Mouse (Mus musculus): ENCODE measurements around the gene Cacybp. TPM values are rescaled to one million over a fixed set of nuclear protein-coding genes. Genes with fewer than 3 reads are reported as not detected.

Cacybp gene
- total and polyA plus RNA-seq, 2 experiments from 2014 or later, result 38.2 to 124 TPM

GRCm38 (mm10) chr1:160233921-160234320 is 21.2 kb upstream of the Cacybp start:
- Histone ChIP-seq H3K4me1 (ENCODE audit: control insufficient read depth, insufficient read depth) (no peaks in the 10 kb centered on the region), H3K9ac (replicated peaks; ENCODE audit: low read depth, low read length) (no peak overlapping the region), H3K4me2 (ENCODE audit: low read depth, low read length) (no peak overlapping the region), H3K27me3 (ENCODE audit: control insufficient read depth, insufficient read depth, low read length) (no peaks in the 10 kb centered on the region), H3K27ac (ENCODE audit: low read depth) (peak overlapping the region; percentile 24), H3K4me3 (ENCODE audit: low read depth, low read length) (no peak overlapping the region), H3K36me3 (replicated peaks; ENCODE audit: control insufficient read depth, insufficient read depth, low read length) (peaks cover 6% of the 10 kb centered on the region; the same call in 1 of the 2 replicates), H3K9me3 (replicated peaks; ENCODE audit: control insufficient read depth, low read length) (no peaks in the 10 kb centered on the region)
- DNase-seq (ENCODE audit: low spot score), result peak; percentile 61
- ATAC-seq (ENCODE audit: insufficient read depth, low read depth), result peak; percentile 55
- TF ChIP-seq CTCF (IDR thresholded peaks at IDR 0.05; ENCODE audit: low read depth) (no peak), EP300 (IDR thresholded peaks at IDR 0.05; ENCODE audit: low read depth) (no peak)

GRCm38 (mm10) chr1:160232113-160232512 is 19.4 kb upstream of the Cacybp start:
- DNase-seq (ENCODE audit: low spot score), result no peak
- H3K9ac ChIP-seq (replicated peaks; ENCODE audit: low read depth, low read length), result no peak overlapping the region
- no peak overlapping the region for H3K4me3 ChIP-seq (ENCODE audit: low read depth, low read length)
- WGBS, result 90% methylated on average over 3 of the region's 3 CpGs
- H3K27ac ChIP-seq (ENCODE audit: low read depth), result no peak overlapping the region
- no peaks in the 10 kb centered on the region for H3K27me3 ChIP-seq (ENCODE audit: control insufficient read depth, insufficient read depth, low read length)
- H3K9me3 ChIP-seq (replicated peaks; ENCODE audit: control insufficient read depth, low read length), result no peaks in the 10 kb centered on the region
- TF ChIP-seq CTCF (IDR thresholded peaks at IDR 0.05; ENCODE audit: low read depth), result no peak
- TF ChIP-seq EP300 (IDR thresholded peaks at IDR 0.05; ENCODE audit: low read depth), result no peak
- H3K4me1 ChIP-seq (ENCODE audit: control insufficient read depth, insufficient read depth), result no peaks in the 10 kb centered on the region
- ATAC-seq (ENCODE audit: insufficient read depth, low read depth), result no peak
- no peak overlapping the region for H3K4me2 ChIP-seq (ENCODE audit: low read depth, low read length)
- H3K36me3 ChIP-seq (replicated peaks; ENCODE audit: control insufficient read depth, insufficient read depth, low read length), result no peaks in the 10 kb centered on the region; the same call in 1 of the 2 replicates

GRCm38 (mm10) chr1:160231013-160231412 is 18.3 kb upstream of the Cacybp start:
- no peaks in the 10 kb centered on the region; the same call in 1 of the 2 replicates for H3K36me3 ChIP-seq (replicated peaks; ENCODE audit: control insufficient read depth, insufficient read depth, low read length)
- peak; percentile 39 for DNase-seq (ENCODE audit: low spot score)
- H3K4me3 ChIP-seq (ENCODE audit: low read depth, low read length), result no peak overlapping the region
- H3K4me1 ChIP-seq (ENCODE audit: control insufficient read depth, insufficient read depth), result no peaks in the 10 kb centered on the region
- WGBS, result 39% methylated on average over 4 of the region's 4 CpGs
- no peak for ATAC-seq (ENCODE audit: insufficient read depth, low read depth)
- H3K9me3 ChIP-seq (replicated peaks; ENCODE audit: control insufficient read depth, low read length), result no peaks in the 10 kb centered on the region
- peak; percentile 48 for TF ChIP-seq CTCF (IDR thresholded peaks at IDR 0.05; ENCODE audit: low read depth)
- no peak for TF ChIP-seq EP300 (IDR thresholded peaks at IDR 0.05; ENCODE audit: low read depth)
- H3K4me2 ChIP-seq (ENCODE audit: low read depth, low read length), result no peak overlapping the region
- H3K27me3 ChIP-seq (ENCODE audit: control insufficient read depth, insufficient read depth, low read length), result no peaks in the 10 kb centered on the region
- H3K9ac ChIP-seq (replicated peaks; ENCODE audit: low read depth, low read length), result no peak overlapping the region
- no peak overlapping the region for H3K27ac ChIP-seq (ENCODE audit: low read depth)

DNA sequence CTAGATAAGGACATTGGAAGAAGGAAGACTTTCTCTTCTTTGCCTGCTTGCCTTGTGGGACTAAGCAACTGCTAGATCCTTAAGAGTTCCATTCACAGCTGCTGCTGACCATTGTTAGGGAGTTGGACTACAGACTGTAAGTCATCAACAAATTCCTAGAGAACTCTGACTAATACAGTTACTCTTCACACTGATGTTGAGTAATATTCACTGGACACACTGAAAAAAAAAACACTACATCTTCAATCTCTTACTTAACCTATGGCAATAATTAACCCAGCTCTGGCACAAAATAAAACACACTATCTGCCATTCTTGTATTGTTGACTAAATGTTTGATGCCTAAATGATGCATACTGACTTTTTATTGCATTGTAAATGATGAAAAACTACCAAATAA is 15.2 kb upstream of the Cacybp start:
- no peak overlapping the region for H3K27ac ChIP-seq (ENCODE audit: low read depth)
- H3K9me3 ChIP-seq (replicated peaks; ENCODE audit: control insufficient read depth, low read length), result no peaks in the 10 kb centered on the region
- H3K4me1 ChIP-seq (ENCODE audit: control insufficient read depth, insufficient read depth), result no peaks in the 10 kb centered on the region
- DNase-seq (ENCODE audit: low spot score) (no peak), ATAC-seq (ENCODE audit: insufficient read depth, low read depth) (no peak)
- H3K4me3 ChIP-seq (ENCODE audit: low read depth, low read length), result no peak overlapping the region
- no peak for TF ChIP-seq EP300 (IDR thresholded peaks at IDR 0.05; ENCODE audit: low read depth)
- TF ChIP-seq CTCF (IDR thresholded peaks at IDR 0.05; ENCODE audit: low read depth), result no peak
- H3K36me3 ChIP-seq (replicated peaks; ENCODE audit: control insufficient read depth, insufficient read depth, low read length), result peaks cover 8% of the 10 kb centered on the region
- no peaks in the 10 kb centered on the region for H3K27me3 ChIP-seq (ENCODE audit: control insufficient read depth, insufficient read depth, low read length)
- H3K9ac ChIP-seq (replicated peaks; ENCODE audit: low read depth, low read length), result no peak overlapping the region
- H3K4me2 ChIP-seq (ENCODE audit: low read depth, low read length), result no peak overlapping the region

GRCm38 (mm10) chr1:160227196-160227595 is 14.5 kb upstream of the Cacybp start:
- no peak overlapping the region for H3K4me3 ChIP-seq (ENCODE audit: low read depth, low read length)
- H3K4me2 ChIP-seq (ENCODE audit: low read depth, low read length), result no peak overlapping the region
- TF ChIP-seq CTCF (IDR thresholded peaks at IDR 0.05; ENCODE audit: low read depth) (no peak), EP300 (IDR thresholded peaks at IDR 0.05; ENCODE audit: low read depth) (no peak)
- H3K36me3 ChIP-seq (replicated peaks; ENCODE audit: control insufficient read depth, insufficient read depth, low read length), result peaks cover 8% of the 10 kb centered on the region
- no peaks in the 10 kb centered on the region for H3K9me3 ChIP-seq (replicated peaks; ENCODE audit: control insufficient read depth, low read length)
- DNase-seq (ENCODE audit: low spot score), result no peak
- no peaks in the 10 kb centered on the region for H3K27me3 ChIP-seq (ENCODE audit: control insufficient read depth, insufficient read depth, low read length)
- no peaks in the 10 kb centered on the region for H3K4me1 ChIP-seq (ENCODE audit: control insufficient read depth, insufficient read depth)
- no peak overlapping the region for H3K9ac ChIP-seq (replicated peaks; ENCODE audit: low read depth, low read length)
- H3K27ac ChIP-seq (ENCODE audit: low read depth), result no peak overlapping the region
- WGBS, result 84% methylated on average over 4 of the region's 4 CpGs
- ATAC-seq (ENCODE audit: insufficient read depth, low read depth), result no peak

DNA sequence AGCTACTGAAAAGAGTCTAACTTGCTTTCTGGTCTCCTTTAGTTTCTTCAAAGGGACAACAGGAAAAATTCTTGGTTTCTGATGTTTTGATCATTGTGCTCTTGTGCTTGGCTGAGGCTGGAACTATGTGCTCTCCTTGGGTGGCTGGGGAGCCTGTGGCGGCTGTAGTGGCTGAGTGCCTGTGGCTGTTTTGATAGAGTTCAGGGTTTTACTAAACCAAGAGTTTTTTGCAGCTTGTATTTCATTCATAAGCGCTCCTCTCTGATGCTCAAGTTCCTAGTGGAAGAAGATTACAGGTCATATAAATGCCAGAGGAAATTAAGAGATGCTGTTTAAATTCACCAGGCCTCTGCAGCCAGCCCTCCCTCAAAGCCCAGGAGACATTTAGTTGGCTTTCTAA is 11.4 kb upstream of the Cacybp start:
- 85% methylated on average over 2 of the region's 2 CpGs for WGBS

More for the DNA sequence above, 11.4 kb upstream of the Cacybp start:
- no peaks in the 10 kb centered on the region for H3K4me1 ChIP-seq (ENCODE audit: control insufficient read depth, insufficient read depth)
- no peak overlapping the region for H3K9ac ChIP-seq (replicated peaks; ENCODE audit: low read depth, low read length)
- H3K4me2 ChIP-seq (ENCODE audit: low read depth, low read length), result no peak overlapping the region
- no peaks in the 10 kb centered on the region for H3K9me3 ChIP-seq (replicated peaks; ENCODE audit: control insufficient read depth, low read length)
- no peaks in the 10 kb centered on the region for H3K27me3 ChIP-seq (ENCODE audit: control insufficient read depth, insufficient read depth, low read length)
- no peak overlapping the region for H3K27ac ChIP-seq (ENCODE audit: low read depth)
- peaks cover 8% of the 10 kb centered on the region for H3K36me3 ChIP-seq (replicated peaks; ENCODE audit: control insufficient read depth, insufficient read depth, low read length)
- no peak overlapping the region for H3K4me3 ChIP-seq (ENCODE audit: low read depth, low read length)
- TF ChIP-seq CTCF (IDR thresholded peaks at IDR 0.05; ENCODE audit: low read depth), result no peak
- no peak for TF ChIP-seq EP300 (IDR thresholded peaks at IDR 0.05; ENCODE audit: low read depth)
- DNase-seq (ENCODE audit: low spot score) (no peak), ATAC-seq (ENCODE audit: insufficient read depth, low read depth) (no peak)

All from heart, postnatal 0 days (tissue).